Mouse (Mus musculus) gastrocnemius, adult 8-10 months (tissue): ENCODE measurements at regions not wholly inside any gene's neighbourhood (a gene's known extent, or its start where the extent isn't known, plus 50 kb on each side); places are given as distances from the start of the nearest gene placed in this dataset.
"Not testable (repeated sequence)": the region's sequence is repeated elsewhere in the genome, so short reads cannot be mapped to it uniquely, and the experiment has no call there.

Experiments
- DNase-seq, 2 experiments: peaks; one replicate each; pipeline ENCODE4 v3.0.0; 2022; ENCODE audit warnings: low spot score in 2 of 2

DNA sequence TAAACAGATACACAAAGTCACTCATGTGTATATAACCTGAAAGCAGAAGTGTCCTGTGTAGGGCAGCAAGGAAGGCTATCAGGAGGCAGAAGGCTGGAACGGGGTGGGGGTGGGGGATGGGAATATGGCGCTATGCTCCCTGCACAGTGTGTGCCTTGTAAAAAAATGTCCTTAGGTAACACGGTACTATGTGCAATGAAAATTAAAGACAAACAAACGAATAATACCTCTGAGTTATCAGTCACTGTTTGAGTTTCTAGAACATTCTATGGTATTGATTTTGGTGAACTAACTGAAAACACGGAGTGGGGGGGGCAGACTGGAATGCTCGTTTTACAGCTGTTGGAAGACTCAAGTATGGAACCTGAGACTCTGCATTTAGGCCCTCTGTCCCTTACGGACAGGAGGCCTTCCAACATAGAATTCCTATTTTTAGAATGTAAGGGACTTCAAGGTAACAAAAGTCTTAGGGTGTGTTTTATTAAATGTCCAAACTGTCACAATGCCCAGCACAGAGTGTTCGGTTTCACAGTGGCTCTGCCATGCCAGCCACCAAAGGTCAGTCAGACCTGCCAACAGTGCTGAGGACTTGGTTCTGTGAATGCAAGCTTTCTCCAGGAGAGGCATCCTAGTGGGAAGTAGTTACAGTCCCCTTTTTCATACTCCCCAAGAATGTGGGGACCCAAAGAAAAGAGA is 240.6 kb downstream of the Ano6 start:
- peak; percentile 19 to 39 for DNase-seq

DNA sequence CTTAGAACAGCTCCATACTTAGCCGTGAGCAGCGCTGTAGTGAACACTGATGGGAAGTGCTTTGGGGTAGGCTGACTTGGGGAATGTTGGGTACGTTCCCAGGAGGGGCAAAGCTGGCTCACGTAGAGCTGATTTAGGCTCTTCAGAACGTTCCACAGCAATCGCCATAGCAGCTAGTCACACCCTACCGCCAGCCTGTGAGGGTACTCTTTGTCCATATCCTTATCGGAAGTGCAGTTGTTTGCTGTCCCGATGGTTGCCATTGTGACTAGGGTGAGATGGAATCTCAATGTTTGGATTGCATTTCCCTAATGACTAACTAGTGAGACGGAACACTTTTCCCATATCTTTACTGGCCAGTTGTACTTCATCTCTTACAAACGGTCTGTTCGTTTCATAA is 244.6 kb downstream of the Ano6 start:
- no peak for DNase-seq

DNA sequence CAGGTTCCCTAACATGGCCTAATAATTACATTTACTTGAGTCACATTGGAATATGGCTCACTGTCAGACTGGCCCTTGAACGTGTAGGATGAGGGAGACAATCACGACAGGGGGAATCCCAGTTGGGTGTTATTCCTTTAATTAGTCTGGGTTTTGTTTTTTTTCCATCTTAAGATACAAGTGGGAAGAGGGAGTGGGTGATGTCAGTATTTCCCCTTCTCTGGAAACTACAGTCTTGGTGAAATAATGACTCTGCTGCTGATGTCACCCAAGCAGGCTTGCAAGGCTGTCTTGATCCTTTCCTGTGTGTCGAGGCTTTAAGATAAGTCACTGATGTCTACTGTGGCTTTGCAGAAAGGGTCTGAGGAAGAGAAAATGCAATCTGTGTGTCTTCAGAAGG is 241.8 kb upstream of the Arid2 start:
- no peak for DNase-seq

DNA sequence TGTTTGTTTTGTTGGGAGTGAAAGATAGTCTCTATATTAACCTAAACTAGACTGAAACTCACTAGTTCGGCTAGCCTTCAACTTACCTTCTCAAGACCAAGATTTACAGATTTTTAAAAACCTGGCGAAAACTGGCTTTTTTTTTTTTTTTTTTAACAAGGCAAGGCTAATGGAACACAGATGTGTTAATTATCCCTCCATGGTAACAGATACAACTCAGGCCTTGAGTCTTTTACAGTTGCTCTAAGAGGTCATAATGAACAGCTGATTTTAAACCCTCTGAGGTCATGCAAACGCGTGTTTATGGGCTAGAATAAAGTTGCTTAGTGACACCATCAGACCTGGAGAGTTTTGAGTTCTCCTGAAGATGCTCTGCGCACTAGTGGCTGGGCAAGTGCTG is 240.7 kb upstream of the Arid2 start:
- DNase-seq: no peak

DNA sequence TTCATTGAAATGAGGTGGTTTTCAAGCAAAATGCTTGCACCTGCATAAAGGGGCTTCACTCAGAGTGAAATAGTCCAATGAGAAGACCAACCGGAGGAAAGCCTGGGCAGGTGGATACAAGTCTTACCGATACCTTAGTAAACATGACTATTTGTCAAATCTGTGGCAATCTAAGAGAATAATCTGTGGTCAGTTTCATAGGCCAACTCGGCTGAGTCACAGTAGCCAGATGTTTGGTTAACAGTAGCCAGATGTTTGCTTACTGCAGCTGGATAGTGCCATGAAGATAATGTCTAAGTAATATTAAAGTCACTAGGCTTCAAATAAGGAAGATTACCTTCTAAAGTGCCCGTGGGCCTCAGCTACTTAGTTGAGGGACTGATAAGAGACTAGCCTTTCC is 236.9 kb upstream of the Arid2 start:
- DNase-seq: no peak

DNA sequence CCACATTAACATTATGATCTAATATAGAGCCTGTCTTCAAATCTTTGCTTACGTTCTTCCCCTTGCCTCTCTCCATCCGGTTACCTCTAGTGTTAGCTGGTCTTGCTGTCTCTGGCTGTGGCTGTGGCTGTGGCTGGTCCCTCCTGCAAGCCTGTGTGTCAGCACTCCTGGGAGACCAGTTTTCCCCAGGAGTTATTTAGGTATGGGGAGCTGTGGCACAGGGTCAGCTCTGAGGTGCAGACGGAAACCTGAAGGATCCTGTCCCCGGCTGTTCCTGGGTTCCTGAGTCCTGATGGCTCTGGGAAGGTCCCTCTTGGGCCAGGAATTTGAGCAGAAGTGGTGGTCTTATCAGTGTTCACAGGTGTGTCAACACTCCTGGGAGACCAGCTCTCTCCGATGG is 234.7 kb upstream of the Arid2 start:
- no peak for DNase-seq

DNA sequence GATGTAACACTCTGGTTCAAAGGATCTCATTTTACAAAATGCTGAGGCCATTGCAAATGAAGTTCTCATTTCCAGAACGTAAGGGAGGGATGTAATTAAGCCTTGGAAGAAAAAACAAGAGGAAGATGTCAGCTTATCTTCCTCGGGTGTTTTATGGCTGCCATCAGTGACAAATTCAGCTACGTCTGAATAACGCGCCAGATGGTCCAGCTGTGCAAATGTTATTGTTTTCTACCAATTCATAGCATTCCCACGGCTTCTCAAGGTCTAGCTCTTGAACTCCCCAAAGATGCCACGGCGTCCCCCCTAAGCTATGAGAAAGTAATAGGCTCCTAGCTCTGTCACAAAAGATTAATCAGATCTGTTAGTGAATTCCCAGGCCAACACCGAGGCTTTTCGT is 232.0 kb upstream of the Arid2 start:
- no peak for DNase-seq

DNA sequence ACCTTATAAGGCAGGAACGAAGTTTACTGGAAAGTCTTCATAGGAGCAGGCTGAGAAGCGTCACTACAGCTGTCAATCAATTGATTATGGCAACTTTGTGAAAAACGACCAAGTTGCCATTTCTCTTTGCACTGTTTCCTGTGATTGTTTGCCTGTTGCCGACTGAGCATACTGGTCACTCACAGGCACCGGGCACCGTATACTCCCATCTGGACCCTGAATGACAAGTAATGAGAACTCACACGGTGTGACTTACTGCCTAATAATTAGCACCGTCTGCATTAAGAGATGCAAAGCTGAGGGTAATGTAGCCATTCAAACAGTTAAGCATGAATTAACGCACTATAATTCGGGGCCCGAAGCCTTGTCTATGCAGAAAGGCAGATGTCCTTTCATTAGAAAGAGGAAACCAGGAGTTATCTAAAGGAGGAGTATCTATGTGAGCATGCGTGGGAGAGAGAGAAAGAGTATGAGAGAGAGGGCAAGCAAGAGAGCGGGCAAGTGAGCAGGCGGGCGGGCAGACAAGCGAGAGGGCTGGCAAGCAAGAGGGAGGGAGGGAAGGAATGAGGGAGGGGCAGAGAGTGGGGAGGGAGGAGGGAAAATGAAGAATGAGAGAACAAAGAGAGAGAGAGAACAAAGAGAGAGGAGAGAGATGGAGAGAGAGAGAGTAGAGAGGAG is 231.4 kb upstream of the Arid2 start:
- no peak for DNase-seq

DNA sequence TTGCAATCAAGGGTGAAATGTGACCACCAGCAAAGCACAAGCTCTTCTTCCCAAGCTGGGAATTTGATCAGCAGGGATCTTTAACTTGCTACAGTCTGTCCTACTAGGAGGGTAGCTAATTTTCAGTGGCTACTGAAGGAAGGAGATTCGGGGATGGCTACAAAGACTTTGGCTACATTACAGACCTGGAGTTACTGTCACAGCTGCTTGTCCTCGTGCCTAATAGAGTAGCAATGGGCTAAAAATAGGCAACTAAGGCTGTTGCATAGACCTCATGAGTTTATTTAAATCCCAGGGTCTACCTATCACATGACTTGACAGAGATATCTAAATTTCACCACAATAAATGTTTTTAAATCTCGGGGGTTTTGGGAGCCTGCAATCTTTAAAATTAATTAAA is 227.7 kb upstream of the Arid2 start:
- DNase-seq: peak in 1 of 2 experiments; percentile 7

DNA sequence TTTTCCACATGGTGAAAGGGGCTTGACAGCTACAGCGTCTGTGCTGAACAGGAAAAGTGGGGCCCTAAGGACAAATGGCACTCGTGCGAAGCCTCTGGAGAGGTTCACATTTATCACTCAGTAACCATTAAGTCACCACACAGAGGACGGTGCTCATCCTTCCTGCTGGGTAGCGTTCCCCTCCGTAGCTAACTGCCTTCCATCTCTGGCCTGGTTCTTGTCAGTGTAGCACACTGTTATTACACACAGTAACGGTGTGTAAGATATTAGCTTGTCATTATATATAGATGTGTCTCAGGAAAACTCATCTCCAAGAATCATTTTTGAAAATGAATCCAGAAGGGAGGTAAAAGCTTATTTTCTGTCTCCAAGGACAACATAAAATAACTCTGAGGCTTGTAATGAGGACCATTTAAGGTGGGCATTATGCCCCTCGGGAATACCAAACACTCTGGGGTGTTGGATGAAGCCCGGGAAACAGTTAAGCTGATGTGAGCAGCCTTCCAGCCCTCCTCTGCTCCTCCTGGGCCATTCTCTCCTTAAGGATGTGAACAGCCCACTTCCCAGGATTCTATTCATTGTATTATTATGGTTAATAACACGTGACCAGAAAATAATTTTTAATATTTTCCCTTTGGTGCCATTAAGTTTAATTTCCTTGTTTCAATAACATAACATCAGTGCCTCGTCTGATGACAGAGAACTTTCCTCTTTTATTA is 222.7 kb upstream of the Arid2 start:
- DNase-seq: no peak

DNA sequence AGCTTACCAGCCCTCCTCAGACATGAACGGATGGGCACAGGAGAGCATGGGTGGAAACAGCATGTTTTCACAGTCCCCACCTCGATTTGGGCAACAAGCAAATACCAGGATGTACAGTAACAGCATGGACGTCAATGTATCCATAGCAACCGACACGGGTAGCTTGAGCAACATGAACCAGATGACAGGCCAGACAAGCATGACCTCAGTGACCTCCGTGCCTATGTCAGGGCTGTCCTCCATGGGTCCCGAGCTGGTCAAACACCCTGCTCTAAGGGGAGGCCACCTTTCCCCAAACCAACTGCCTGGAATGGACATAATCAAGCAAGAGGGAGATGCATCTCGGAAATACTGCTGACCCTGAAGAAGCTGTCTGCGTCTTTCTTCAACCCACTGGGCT is 211.7 kb upstream of the Arid2 start:
- DNase-seq: no peak

DNA sequence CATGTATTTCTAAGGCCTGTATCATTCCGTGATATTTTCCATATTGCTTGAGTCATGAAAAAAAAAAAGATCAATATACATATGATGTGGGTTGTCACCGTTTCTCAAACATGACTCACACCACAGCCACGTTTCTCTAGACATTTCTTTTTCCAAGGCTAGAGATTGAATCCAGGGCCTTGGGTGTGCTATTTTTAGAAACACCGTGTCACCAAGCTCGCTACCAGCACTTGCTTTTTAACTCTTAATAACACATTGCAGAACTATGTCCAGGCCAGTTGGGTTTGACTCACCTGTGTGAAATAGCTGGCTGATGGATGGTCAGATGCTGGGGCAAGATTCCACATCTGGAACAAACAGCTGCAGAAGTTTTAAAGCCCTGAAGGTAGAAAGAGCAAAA is 209.6 kb upstream of the Arid2 start:
- DNase-seq: no peak

DNA sequence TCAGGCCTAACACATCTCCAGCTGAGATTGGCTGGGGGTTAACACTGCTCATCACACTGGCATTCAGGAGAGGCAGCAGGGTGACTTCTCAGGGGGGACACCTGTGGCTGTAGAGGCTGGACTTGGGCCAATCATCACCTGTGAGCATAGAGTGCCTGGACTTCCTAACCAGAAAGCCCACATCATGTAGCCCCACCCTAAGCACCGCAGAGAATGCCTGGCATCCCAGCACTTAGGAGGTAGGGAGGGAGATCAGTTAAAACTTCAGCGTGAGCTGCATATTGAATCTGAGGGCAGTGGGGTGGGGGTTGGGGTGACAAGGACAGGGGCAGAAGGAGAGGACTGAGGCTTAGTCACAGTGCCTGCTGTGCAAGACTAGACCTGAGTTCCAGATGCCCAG is 208.7 kb upstream of the Arid2 start:
- DNase-seq: no peak

DNA sequence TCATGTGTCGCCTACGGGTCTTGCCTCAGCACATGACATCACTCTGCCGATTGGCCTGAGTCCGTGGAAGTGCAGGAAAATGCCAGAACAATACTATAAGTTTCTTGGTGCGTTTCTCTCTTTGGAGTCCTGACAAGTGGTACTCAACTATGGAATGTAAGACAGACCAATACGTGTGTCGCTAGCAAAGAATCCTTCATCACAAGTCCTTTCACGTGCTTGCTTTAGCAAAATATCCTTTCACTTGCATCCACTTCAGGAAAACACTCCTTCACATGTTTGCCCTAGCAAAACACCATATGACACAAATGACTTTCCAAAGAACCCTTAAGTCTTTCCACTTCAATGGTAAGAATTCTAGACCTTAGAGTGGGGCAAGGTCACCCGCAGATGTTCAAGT is 197.6 kb upstream of the Arid2 start:
- no peak for DNase-seq

DNA sequence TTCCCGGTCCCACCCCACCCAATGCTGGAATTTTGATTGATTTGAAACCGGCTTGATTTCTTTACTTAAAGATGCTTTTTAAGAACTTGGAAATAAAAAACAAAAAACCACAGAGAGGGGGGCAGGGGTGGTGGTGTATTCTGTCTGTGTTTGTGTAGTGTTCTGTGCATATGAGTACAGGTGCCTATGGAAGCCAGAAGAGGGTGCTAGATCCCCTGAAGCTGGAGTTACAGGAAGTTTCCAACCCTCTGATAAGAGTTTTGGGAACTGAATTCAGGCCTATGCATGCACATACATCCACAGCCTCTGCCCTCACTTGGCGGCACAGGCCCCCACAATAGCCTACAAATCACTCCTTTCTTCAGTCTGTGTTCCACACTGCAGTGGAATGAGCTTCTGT is 190.9 kb upstream of the Arid2 start:
- DNase-seq: no peak

DNA sequence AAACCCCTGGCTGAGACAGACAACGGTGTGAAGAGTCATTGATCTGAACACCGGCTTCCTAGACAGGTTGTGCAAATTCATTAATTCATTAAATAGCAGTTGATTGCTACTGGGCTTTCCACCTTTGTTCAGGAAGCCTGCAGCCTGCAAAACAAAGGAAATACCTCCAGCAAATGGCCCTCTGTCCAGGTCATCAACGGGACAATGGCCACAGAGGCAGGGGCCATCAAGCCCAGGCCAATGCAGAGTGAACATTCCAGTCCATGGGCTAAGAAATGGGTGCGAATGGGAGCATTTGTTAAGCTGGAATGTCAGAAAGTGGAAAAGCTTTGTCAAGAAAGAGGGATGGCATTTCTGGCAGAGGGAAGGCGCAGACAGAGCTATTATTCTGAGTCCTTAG is 188.5 kb upstream of the Arid2 start:
- DNase-seq: no peak

DNA sequence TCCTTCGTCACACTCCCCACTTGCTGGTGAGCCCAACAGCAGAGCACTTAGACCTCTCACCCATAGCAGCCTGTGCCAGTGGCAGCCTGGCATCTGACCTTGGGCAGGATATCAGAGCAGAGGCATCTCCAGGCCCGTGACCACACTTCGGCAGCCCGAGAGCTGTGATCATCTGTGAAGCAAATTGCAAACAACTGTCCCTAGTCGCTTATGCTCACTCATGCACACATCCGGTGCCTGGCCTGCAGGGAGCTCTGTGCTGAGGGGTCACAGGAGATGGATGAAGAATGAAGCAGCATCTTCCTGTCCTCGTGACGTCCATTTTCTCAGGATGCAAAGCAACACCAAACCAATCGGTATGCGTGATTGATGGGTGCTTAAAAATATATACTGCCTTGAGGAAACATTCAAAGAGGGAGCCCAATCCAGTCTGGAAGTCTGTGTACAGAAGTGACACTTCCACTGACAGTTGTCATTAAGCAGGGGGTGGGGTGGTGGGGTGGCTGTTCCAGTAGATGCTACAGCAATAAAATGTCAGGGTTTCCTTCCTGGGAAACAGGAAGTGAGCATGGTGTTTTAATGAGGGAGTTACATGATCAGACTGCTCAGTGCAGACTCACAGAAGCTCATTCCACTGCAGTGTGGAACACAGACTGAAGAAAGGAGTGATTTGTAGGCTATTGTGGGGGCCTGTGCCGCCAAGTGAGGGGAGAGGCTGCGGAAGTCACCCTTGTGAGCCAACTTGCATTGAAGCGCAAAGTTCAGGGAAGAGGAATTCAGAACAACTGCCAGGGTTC is 187.3 kb upstream of the Arid2 start:
- DNase-seq: not testable (repeated sequence)

DNA sequence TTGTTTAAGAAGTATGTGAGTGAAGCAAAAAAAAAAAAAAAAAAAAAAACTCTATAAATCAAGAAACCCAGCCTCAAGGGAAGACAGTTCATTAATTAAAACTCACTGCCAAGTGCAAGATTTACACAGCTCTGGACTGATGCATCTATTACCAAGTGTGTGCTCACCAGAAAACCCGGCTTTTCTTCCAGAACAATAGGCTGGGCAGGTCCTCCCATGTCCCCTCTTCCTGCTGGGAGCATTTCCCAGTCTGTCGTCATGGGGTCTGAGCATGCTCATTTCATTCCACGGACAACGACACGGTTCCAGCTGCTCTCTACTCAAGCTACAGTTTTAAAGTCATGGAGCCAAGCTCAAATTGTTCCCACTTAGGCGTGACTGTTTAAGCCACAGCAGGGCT is 183.6 kb upstream of the Arid2 start:
- no peak for DNase-seq

DNA sequence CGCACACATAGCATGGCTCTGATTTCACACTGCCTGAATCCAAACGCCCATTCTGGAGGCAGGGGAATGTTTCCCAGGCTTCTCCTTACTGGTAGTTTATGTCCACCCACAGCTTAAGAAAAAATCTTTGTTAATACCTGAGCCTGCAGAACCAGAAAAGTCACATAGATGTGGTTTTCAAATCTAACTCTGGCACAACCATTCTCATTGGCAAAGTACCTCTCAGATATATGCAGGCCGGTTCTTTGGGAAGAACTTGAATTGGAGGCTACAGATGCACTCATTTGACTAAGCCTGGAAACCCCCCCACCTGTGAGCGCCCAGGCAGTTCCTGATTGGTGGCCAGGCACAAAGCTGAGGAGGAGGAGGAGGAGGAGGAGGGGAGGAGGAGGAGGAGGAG is 179.8 kb upstream of the Arid2 start:
- DNase-seq: no peak

DNA sequence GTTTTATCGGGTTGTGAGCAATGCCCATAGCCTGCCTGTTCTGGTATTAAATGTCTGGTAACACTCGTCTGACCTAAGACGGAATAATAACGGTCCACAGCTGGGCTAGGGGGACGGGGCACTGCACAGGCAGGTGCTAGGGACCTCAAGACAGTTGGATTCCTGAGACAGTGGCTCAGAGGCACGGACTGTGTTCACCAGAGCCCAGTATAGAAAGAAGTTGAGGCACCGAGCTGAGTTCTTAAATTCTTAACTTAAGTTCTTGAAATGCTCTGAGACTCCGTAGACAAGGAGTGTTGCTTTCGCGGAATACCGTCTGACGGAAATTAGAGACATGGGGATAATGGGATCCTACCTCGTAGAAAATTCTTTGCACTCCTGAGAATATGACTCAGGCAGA is 174.2 kb upstream of the Arid2 start:
- no peak for DNase-seq

DNA sequence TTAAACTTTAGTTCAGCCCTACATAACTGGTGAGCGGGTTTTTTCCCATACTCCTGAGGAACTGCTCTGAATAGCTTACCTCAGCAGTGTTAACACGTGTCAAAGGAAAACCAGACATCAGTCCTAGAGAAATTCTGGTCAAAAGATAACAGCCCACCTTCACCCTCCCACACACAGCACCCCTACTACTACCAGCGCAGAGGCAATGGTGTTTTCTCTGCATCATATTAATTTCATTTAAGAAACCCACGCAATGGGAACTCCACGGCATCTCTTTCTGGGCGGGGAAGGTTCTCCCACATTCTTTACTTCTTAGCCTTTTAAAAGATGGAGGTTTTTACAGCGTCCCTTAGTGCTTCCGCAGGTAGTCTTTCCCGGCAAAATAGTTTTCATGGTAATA is 172.7 kb upstream of the Arid2 start:
- DNase-seq: no peak

DNA sequence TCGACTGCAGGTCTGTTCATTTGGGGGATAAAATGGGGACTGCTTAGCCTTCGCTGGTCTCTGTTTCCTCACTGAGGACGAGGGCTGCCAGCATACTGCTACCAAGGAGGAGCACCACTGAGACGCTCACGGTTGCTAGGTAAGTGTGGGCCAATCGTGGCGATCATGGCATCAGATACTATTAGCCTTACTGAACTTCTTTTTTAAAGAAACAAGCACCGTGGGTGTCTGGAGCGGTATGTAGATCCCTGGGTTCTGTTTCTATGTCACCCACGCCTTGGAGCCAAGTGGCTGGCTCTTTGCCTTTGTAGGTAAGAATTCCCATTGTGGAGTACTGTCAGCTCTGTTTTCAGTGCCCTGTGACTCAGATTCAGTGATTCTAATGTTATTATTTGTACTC is 172.1 kb upstream of the Arid2 start:
- DNase-seq: no peak
